Mouse (Mus musculus): ENCODE data around the gene Tmem14c. TPM values are rescaled to one million over a fixed set of nuclear protein-coding genes. Genes with fewer than 3 reads are reported as not detected.
"Not testable (repeated sequence)": the region's sequence is repeated elsewhere in the genome, so short reads cannot be mapped to it uniquely, and the experiment has no call there.

The Tmem14c gene
- polyA plus RNA-seq, 1 experiment: 138 TPM

DNA sequence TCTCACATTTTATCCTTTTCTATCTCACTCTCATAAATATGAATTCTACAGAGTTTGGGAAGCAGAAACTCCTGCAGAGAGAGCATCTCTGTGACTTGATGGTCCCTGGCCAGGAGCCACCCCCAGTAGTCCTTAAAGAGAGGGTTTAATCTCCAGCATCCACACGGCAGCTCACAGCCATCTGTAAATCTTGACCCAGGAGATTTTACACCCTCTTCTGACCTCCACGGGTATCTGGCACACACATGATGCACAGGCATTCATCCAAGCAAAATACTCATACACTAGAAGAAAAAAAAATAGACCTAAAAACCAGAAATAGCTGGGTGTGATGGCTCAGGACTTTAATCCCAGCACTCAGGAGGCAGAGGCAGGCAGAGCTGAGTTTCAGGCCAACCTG is 27.7 kb upstream of the Tmem14c start:
- TF ChIP-seq POLR2A (IDR thresholded peaks at IDR 0.05; ENCODE audit: control insufficient read depth, extremely low read depth, insufficient read depth, low read length, poor library complexity): no peak
- WGBS: 91% methylated on average over 2 of the region's 2 CpGs
- Histone ChIP-seq H3K4me3 (ENCODE audit: control insufficient read depth, insufficient read depth, low read length) (no peak overlapping the region), H3K27ac (ENCODE audit: control insufficient read depth, insufficient read depth, low read length) (no peak overlapping the region), H3K27me3 (ENCODE audit: control insufficient read depth, insufficient read depth, low read length) (no peaks in the 10 kb centered on the region), H3K36me3 (ENCODE audit: control insufficient read depth, insufficient read depth, low read length) (no peaks in the 10 kb centered on the region), H3K4me1 (replicated peaks; ENCODE audit: control insufficient read depth, insufficient read depth, low read length) (no peaks in the 10 kb centered on the region)
- DNase-seq: no peak

DNA sequence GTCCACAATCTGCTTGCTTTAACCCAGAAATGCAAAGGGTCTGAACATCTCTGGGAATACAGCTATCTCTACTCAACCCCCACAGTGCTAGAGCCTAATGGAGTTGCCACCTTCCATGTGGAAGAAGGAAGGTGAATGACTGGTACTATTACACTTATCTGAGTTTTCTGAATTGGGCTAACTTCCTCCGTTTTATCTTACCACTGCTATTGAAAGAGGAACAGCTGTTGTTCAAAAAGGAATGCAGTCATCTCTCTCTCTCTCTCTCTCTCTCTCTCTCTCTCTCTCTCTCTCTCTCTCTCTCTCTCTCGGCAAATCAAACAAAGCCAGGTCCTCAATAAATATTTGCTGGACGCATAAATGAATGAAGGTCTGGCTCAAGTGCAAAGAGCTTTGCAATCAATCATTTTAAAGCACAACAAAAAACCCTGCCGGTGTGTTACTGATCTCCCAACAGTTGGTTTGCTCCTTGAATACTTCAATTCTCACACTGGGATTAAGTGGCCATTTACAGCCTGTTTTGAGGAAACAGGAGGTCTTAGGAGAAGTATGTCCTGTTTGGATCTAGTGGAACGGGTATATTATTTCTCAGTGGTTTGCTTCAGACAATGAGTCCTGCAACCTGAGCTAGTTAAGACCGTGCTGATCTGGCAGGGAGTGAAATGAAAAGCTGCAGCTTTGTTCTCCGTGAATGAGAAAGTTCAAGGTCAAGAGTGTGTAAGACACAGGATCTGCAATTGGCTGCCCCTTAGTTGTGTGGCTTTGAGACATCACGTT is 21.4 kb upstream of the Tmem14c start:
- H3K27me3 ChIP-seq (ENCODE audit: control insufficient read depth, insufficient read depth, low read length): no peaks in the 10 kb centered on the region
- H3K36me3 ChIP-seq (ENCODE audit: control insufficient read depth, insufficient read depth, low read length): no peaks in the 10 kb centered on the region
- no peak for DNase-seq
- no peak overlapping the region for H3K27ac ChIP-seq (ENCODE audit: control insufficient read depth, insufficient read depth, low read length)
- H3K4me3 ChIP-seq (ENCODE audit: control insufficient read depth, insufficient read depth, low read length): no peak overlapping the region
- TF ChIP-seq CTCF (IDR thresholded peaks at IDR 0.05; ENCODE audit: borderline replicate concordance, control insufficient read depth, extremely low read depth, insufficient read depth, low read length, poor library complexity): no peak
- TF ChIP-seq POLR2A (IDR thresholded peaks at IDR 0.05; ENCODE audit: control insufficient read depth, extremely low read depth, insufficient read depth, low read length, poor library complexity): no peak
- H3K4me1 ChIP-seq (replicated peaks; ENCODE audit: control insufficient read depth, insufficient read depth, low read length): no peaks in the 10 kb centered on the region
- 51% methylated on average over 8 of the region's 8 CpGs for WGBS

DNA sequence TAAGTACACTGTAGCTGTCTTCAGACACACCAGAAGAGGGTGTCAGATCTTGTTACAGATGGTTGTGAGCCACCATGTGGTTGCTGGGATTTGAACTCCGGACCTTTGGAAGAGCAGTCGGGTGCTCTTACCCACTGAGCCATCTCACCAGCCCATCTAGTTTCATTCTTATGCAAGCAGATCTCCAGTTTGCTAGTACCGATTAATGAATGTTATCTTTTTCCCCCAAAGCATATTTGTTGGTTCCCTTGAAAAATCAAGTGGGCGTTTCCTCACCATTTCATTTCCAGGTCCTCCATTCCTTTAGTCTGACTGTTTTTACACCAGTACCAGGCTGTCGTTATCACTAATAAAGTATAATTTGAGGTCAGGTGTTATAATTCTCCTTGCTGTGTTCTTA is 17.6 kb upstream of the Tmem14c start:
- not testable (repeated sequence) for H3K4me1 ChIP-seq (replicated peaks; ENCODE audit: control insufficient read depth, insufficient read depth, low read length); H3K27ac ChIP-seq (ENCODE audit: control insufficient read depth, insufficient read depth, low read length); H3K27me3 ChIP-seq (ENCODE audit: control insufficient read depth, insufficient read depth, low read length); H3K36me3 ChIP-seq (ENCODE audit: control insufficient read depth, insufficient read depth, low read length); DNase-seq; H3K4me3 ChIP-seq (ENCODE audit: control insufficient read depth, insufficient read depth, low read length)
- 98% methylated on average over 5 of the region's 5 CpGs for WGBS

DNA sequence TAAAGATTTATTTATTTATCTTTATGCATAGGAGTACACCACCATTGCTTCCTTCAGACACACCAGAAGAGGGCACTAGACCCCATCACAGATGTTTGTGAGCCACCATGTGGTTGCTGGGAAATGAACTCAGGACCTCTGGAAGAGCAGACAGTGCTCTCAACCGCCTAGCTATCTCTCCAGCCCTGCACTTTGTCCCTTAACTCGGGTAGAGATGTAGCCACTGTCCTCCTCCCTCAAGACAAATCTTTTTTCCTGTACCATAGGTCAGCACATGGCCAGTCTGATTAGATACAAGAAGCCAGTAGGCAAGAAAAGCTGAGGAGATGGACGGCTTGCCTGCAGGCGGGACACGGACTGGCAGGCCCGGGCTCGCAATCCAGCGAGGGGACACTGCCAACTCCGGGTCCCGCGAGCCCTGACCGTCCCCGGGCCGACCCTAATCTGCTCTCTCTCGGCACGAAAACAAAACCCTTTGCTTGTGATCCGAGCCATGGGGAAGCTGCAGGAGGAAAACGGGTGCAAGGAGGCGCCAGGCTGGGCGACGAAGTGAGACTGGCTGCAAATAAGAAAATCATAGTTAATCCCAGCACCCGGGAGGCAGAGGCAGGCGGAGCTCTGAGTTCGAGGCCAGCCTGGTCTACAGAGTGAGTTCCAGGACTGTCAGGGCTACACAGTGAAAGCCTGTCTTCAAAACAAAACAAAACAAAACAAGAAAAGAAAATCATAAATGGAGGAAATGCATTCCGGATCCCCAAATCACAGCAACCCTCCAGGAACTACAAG is 15.8 kb upstream of the Tmem14c start:
- Histone ChIP-seq H3K27me3 (ENCODE audit: control insufficient read depth, insufficient read depth, low read length) (no peaks in the 10 kb centered on the region), H3K4me1 (replicated peaks; ENCODE audit: control insufficient read depth, insufficient read depth, low read length) (peaks cover 7% of the 10 kb centered on the region), H3K27ac (ENCODE audit: control insufficient read depth, insufficient read depth, low read length) (peak overlapping the region; percentile 20; the same call in 1 of the 2 replicates), H3K36me3 (ENCODE audit: control insufficient read depth, insufficient read depth, low read length) (peaks cover 2% of the 10 kb centered on the region; the same call in 1 of the 2 replicates), H3K4me3 (ENCODE audit: control insufficient read depth, insufficient read depth, low read length) (peak overlapping the region; percentile 82)
- WGBS: under 1% methylated on average over 25 of the region's 25 CpGs
- TF ChIP-seq POLR2A (IDR thresholded peaks at IDR 0.05; ENCODE audit: control insufficient read depth, extremely low read depth, insufficient read depth, low read length, poor library complexity): no peak
- no peak for TF ChIP-seq CTCF (IDR thresholded peaks at IDR 0.05; ENCODE audit: borderline replicate concordance, control insufficient read depth, extremely low read depth, insufficient read depth, low read length, poor library complexity)
- peak; percentile 5 for DNase-seq

DNA sequence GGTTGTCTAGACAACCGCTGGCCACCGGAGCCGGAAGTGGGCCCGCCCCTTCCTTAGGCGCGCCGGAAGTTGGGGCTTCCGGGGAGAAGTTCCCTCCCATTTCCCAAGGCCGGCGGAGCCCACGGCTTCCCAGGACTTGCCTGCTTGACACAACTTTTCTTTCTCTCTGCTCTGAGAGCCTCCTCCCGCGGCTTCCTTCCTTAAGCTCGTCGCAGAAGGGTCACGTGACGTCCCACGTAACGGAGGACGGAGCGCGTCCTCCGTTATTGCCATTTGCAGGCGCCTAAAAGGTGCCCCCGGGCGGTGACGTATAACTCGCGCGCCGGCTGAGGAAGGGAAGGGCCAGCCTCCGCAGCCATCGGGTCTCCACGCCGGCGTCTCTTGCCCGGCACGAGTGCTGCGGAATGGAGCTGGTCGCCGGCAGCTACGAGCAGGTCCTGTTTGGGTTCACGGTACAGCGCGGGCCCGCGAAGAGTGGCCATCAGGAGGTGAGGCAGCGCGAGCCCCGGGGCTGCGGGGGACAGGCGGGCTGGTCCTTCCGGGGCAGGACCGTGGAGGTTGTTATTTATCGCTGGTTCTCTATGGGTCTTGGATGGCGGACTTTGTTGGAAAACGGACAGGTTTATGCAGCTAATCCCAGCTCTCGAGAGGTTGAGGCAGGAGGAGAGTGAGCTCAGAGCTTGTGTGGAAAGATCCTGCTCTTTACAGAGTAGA is 15.0 kb upstream of the Tmem14c start, which contains the start of gene Pak1ip1:
Gene Pak1ip1, plus strand, starts transcription at position 98 of the 714 bp plus-strand sequence.
- H3K36me3 ChIP-seq (ENCODE audit: control insufficient read depth, insufficient read depth, low read length): peaks cover 10% of the 10 kb centered on the region
- H3K4me3 ChIP-seq (ENCODE audit: control insufficient read depth, insufficient read depth, low read length): peak within 1 kb of the TSS; percentile 82
- peak; percentile 91 for DNase-seq
- peak within 1 kb of the TSS; percentile 88 for H3K27ac ChIP-seq (ENCODE audit: control insufficient read depth, insufficient read depth, low read length)
- no peaks in the 10 kb centered on the region for H3K27me3 ChIP-seq (ENCODE audit: control insufficient read depth, insufficient read depth, low read length)
- peaks cover 7% of the 10 kb centered on the region for H3K4me1 ChIP-seq (replicated peaks; ENCODE audit: control insufficient read depth, insufficient read depth, low read length)
- under 1% methylated on average over 58 of the region's 58 CpGs for WGBS
- no peak; the same call in 1 of the 2 replicates for TF ChIP-seq CTCF (IDR thresholded peaks at IDR 0.05; ENCODE audit: borderline replicate concordance, control insufficient read depth, extremely low read depth, insufficient read depth, low read length, poor library complexity)
- no peak for TF ChIP-seq POLR2A (IDR thresholded peaks at IDR 0.05; ENCODE audit: control insufficient read depth, extremely low read depth, insufficient read depth, low read length, poor library complexity)

DNA sequence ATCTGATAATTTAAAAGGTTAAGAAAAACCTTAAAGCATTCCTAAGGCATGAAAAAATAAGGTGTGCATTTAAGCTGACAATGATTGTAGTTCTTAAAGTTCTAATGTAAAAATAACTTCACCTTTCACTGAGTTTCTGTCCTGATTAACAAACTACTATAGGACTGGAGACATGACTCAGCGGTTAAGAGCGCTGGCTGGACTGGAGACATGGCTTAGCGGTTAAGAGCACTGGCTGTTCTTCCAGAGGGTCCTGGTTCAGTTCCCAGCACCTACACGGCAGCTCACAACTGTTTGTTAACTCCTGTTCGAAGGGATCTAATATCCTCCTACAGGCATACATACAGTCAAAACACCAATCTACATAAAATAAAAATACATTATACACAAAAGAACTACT is 14.1 kb upstream of the Tmem14c start:
- TF ChIP-seq CTCF (IDR thresholded peaks at IDR 0.05; ENCODE audit: borderline replicate concordance, control insufficient read depth, extremely low read depth, insufficient read depth, low read length, poor library complexity): no peak
- no peak for TF ChIP-seq POLR2A (IDR thresholded peaks at IDR 0.05; ENCODE audit: control insufficient read depth, extremely low read depth, insufficient read depth, low read length, poor library complexity)
- WGBS: 87% methylated on average over 5 of the region's 5 CpGs
- DNase-seq: no peak
- H3K4me1 ChIP-seq (replicated peaks; ENCODE audit: control insufficient read depth, insufficient read depth, low read length): peaks cover 7% of the 10 kb centered on the region
- H3K4me3 ChIP-seq (ENCODE audit: control insufficient read depth, insufficient read depth, low read length): no peak overlapping the region
- peaks cover 19% of the 10 kb centered on the region for H3K36me3 ChIP-seq (ENCODE audit: control insufficient read depth, insufficient read depth, low read length)
- H3K27ac ChIP-seq (ENCODE audit: control insufficient read depth, insufficient read depth, low read length): no peak overlapping the region
- no peaks in the 10 kb centered on the region for H3K27me3 ChIP-seq (ENCODE audit: control insufficient read depth, insufficient read depth, low read length)
